Mouse (Mus musculus): ENCODE results near the gene Uap1l1.
A peak's percentile ranks its signal among the peaks of the same experiment; 100 is the strongest.

- peak; percentile 37; the same call in 1 of the 2 replicates for TF ChIP-seq CTCF (IDR thresholded peaks at IDR 0.05; ENCODE audit: control insufficient read depth, insufficient read depth, insufficient replicate concordance, low read depth, low read length)
- no peak for TF ChIP-seq POLR2A (IDR thresholded peaks at IDR 0.05; ENCODE audit: control insufficient read depth, low read depth, low read length)
Measured at GRCm38 (mm10) chr2:25400764-25401163, 35.3 kb upstream of the Uap1l1 start.

Data from testis, adult 2 months (tissue).